Mouse (Mus musculus): ENCODE measurements around the gene Gm49339. TPM values are rescaled to one million over a fixed set of nuclear protein-coding genes. Genes with fewer than 3 reads are reported as not detected.

Gm49339 gene
- polyA plus RNA-seq, 1 experiment, result not detected

DNA sequence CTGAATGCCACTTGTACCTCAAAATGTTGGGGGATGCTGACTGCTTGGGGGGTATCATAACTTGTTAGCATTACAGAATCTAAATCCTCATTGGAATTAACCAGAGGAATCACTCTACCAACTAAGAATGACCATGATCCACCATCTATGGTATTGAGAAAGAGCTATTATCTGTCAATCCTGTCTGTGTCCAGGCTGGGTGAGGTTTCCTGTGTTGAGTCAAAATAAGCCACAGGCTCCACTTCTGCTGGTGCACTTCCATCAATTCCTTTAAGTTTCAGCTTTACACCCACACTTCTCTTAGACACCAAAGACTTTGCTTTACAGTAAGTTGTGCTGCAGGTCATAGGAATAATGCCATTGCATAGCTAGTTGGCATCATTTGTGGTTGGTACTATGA, 41.0 kb downstream of the Gm49339 start:
- Histone ChIP-seq H3K4me2 (ENCODE audit: low read depth) (no peak overlapping the region), H3K79me2 (ENCODE audit: control insufficient read depth, insufficient read depth) (no peaks in the 10 kb centered on the region), H3K36me3 (ENCODE audit: control insufficient read depth, insufficient read depth) (no peaks in the 10 kb centered on the region), H3K4me3 (no peak overlapping the region), H3K27me3 (ENCODE audit: control insufficient read depth, insufficient read depth, insufficient read length) (no peaks in the 10 kb centered on the region), H3ac (ENCODE audit: control insufficient read depth, insufficient read length) (no peak overlapping the region)
- TF ChIP-seq MAX (IDR thresholded peaks at IDR 0.05; ENCODE audit: low read depth) (no peak), CEBPB (IDR thresholded peaks at IDR 0.05; ENCODE audit: insufficient read depth, poor library complexity, severe bottlenecking) (no peak), MYOD1 (IDR thresholded peaks at IDR 0.05; ENCODE audit: control insufficient read depth in 1 of 3, insufficient read length in 2 of 3, low read depth in 2 of 3) (no peak), POLR2A (IDR thresholded peaks at IDR 0.05; ENCODE audit: insufficient read length, low read depth) (no peak), TCF3 (IDR thresholded peaks at IDR 0.05; ENCODE audit: insufficient read length, low read depth) (no peak), REST (IDR thresholded peaks at IDR 0.05; ENCODE audit: insufficient read depth, insufficient read length) (no peak), TCF12 (IDR thresholded peaks at IDR 0.05; ENCODE audit: insufficient read depth, poor library complexity, severe bottlenecking) (no peak)

DNA sequence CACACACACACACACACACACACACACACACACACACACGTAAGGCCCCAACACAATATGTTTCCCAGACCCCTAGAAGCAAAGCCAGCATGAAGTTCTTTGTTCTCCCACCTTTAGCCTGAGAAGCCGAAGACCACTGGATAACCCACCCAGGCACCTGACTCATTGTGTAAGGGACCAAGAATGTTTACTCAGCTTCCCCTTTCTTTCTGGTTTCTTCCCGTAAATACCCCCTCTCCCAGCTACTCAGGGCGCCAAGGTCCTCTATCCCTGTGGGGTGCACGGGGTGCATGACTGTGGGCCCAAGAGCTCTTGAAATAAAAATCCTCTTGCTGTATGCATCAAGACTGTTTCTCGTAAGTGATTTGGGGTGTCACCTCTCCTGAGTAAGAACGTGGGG, 45.7 kb downstream of the Gm49339 start:
- H3ac ChIP-seq (ENCODE audit: control insufficient read depth, insufficient read length), result no peak overlapping the region
- peak overlapping the region; percentile 37 for H3K4me2 ChIP-seq (ENCODE audit: low read depth)
- H3K27me3 ChIP-seq (ENCODE audit: control insufficient read depth, insufficient read depth, insufficient read length), result no peaks in the 10 kb centered on the region
- no peaks in the 10 kb centered on the region for H3K79me2 ChIP-seq (ENCODE audit: control insufficient read depth, insufficient read depth)
- no peak overlapping the region for H3K4me3 ChIP-seq
- TF ChIP-seq SRF (IDR thresholded peaks at IDR 0.05; ENCODE audit: control insufficient read depth, insufficient read length, low read depth) (no peak), REST (IDR thresholded peaks at IDR 0.05; ENCODE audit: insufficient read depth, insufficient read length) (no peak), E2F4 (IDR thresholded peaks at IDR 0.05; ENCODE audit: insufficient read depth) (no peak), CEBPB (IDR thresholded peaks at IDR 0.05; ENCODE audit: insufficient read depth, poor library complexity, severe bottlenecking) (no peak), TCF3 (IDR thresholded peaks at IDR 0.05; ENCODE audit: insufficient read length, low read depth) (no peak), POLR2A (IDR thresholded peaks at IDR 0.05; ENCODE audit: insufficient read length, low read depth) (no peak), MYOD1 (IDR thresholded peaks at IDR 0.05; ENCODE audit: control insufficient read depth in 1 of 3, insufficient read length in 2 of 3, low read depth in 2 of 3) (no peak), USF1 (IDR thresholded peaks at IDR 0.05; ENCODE audit: low read depth) (no peak)
- H3K36me3 ChIP-seq (ENCODE audit: control insufficient read depth, insufficient read depth), result no peaks in the 10 kb centered on the region

DNA sequence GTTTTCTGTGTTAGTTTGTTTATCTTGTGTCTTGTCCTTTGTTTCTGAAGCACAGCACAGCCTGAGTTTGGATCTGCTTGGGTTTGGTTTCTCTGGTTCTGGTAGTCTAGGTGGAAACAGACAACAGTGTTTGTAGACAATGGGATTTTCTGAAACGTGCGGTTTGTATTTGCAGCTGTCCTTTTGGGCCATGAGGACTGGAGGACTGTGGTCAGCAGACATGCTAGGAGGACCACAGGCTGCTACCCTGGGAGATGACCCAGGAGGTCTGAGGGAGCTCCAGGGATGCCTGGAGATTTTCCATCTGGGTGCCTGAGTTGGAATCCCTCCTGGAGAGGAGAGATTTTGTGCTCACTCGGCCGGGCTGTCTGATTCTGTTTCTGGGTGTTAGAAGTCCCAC, 46.2 kb downstream of the Gm49339 start:
- Histone ChIP-seq H3ac (ENCODE audit: control insufficient read depth, insufficient read length) (no peak overlapping the region), H3K4me3 (no peak overlapping the region), H3K27me3 (ENCODE audit: control insufficient read depth, insufficient read depth, insufficient read length) (no peaks in the 10 kb centered on the region), H3K79me2 (ENCODE audit: control insufficient read depth, insufficient read depth) (no peaks in the 10 kb centered on the region), H3K4me2 (ENCODE audit: low read depth) (peak overlapping the region; percentile 37), H3K36me3 (ENCODE audit: control insufficient read depth, insufficient read depth) (no peaks in the 10 kb centered on the region)
- TF ChIP-seq MYOD1 (IDR thresholded peaks at IDR 0.05; ENCODE audit: control insufficient read depth in 1 of 3, insufficient read length in 2 of 3, low read depth in 2 of 3) (peak in 2 of 3 experiments; percentile 33 to 40), MYOG (IDR thresholded peaks at IDR 0.05; ENCODE audit: control insufficient read depth in 1 of 3, insufficient read depth in 1 of 3, insufficient read length in 2 of 3, low read depth in 2 of 3) (peak in 1 of 3 experiments; percentile 51), SRF (IDR thresholded peaks at IDR 0.05; ENCODE audit: control insufficient read depth, insufficient read length, low read depth) (no peak)

DNA sequence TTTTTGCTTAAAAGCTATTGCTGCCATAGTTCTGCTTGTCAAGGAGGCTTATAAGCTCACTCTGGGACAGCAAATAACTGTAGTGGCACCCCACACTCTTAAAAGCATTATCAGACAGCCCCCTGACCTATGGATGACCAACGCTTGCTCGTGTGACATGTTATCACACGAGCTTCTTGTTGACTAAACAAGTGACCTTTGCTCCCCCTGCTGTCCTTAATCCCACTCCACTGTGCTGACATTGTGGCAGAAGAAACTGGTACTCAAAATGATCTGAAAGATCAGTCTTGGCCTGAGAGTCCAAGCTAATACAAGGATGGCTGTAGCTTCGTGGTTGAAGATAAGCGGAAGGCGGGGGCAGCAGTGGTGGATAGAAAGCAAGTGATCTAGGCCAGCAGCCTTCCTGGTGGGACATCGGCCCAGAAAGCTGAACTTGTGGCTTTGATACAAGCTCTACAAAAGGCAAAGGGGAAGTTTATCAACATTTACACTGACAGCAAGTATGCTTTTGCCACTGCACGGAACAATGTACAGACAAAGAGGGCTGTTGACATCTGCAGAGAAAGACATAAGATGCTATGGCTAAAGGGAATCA, 48.5 kb downstream of the Gm49339 start:
- Histone ChIP-seq H3K79me2 (ENCODE audit: control insufficient read depth, insufficient read depth) (no peaks in the 10 kb centered on the region), H3K27me3 (ENCODE audit: control insufficient read depth, insufficient read depth, insufficient read length) (no peaks in the 10 kb centered on the region), H3K36me3 (ENCODE audit: control insufficient read depth, insufficient read depth) (no peaks in the 10 kb centered on the region), H3K4me2 (ENCODE audit: low read depth) (peak overlapping the region; percentile 58), H3ac (ENCODE audit: control insufficient read depth, insufficient read length) (no peak overlapping the region), H3K4me3 (no peak overlapping the region)
- no peak for TF ChIP-seq MAX (IDR thresholded peaks at IDR 0.05; ENCODE audit: low read depth)
- no peak for TF ChIP-seq USF1 (IDR thresholded peaks at IDR 0.05; ENCODE audit: low read depth)
- no peak for TF ChIP-seq MYOD1 (IDR thresholded peaks at IDR 0.05; ENCODE audit: control insufficient read depth in 1 of 3, insufficient read length in 2 of 3, low read depth in 2 of 3)
- no peak for TF ChIP-seq TCF12 (IDR thresholded peaks at IDR 0.05; ENCODE audit: insufficient read depth, poor library complexity, severe bottlenecking)
- no peak for TF ChIP-seq MYOG (IDR thresholded peaks at IDR 0.05; ENCODE audit: control insufficient read depth in 1 of 3, insufficient read depth in 1 of 3, insufficient read length in 2 of 3, low read depth in 2 of 3)
- TF ChIP-seq TCF3 (IDR thresholded peaks at IDR 0.05; ENCODE audit: insufficient read length, low read depth), result no peak
- no peak for TF ChIP-seq POLR2A (IDR thresholded peaks at IDR 0.05; ENCODE audit: insufficient read length, low read depth)
- no peak for TF ChIP-seq E2F4 (IDR thresholded peaks at IDR 0.05; ENCODE audit: insufficient read depth)
- TF ChIP-seq POLR2AphosphoS2 (IDR thresholded peaks at IDR 0.05; ENCODE audit: insufficient read length, low read depth), result no peak
- TF ChIP-seq SRF (IDR thresholded peaks at IDR 0.05; ENCODE audit: control insufficient read depth, insufficient read length, low read depth), result no peak
- TF ChIP-seq REST (IDR thresholded peaks at IDR 0.05; ENCODE audit: insufficient read depth, insufficient read length), result no peak

DNA sequence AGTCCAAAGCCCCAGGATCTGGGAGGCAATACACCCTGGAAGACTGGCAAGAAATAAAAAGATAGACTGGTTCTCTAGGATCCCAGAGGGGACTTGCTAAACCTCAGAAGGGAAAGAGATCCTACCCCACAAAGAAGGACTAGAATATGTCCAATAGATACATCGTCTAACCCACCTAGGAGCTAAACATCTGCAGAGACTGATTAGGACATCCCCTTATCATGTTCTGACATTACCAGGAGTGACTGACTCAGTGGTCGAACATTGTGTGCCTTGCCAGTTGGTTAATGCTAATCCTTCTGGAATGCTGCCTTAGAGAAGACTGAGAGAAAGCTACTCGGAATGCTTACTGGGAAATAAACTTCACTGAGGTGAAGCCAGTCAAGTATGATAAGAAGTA, 49.1 kb downstream of the Gm49339 start:
- no peak overlapping the region for H3K4me2 ChIP-seq (ENCODE audit: low read depth)
- no peaks in the 10 kb centered on the region for H3K79me2 ChIP-seq (ENCODE audit: control insufficient read depth, insufficient read depth)
- H3K36me3 ChIP-seq (ENCODE audit: control insufficient read depth, insufficient read depth), result no peaks in the 10 kb centered on the region
- TF ChIP-seq MYOG (IDR thresholded peaks at IDR 0.05; ENCODE audit: control insufficient read depth in 1 of 3, insufficient read depth in 1 of 3, insufficient read length in 2 of 3, low read depth in 2 of 3) (no peak), REST (IDR thresholded peaks at IDR 0.05; ENCODE audit: insufficient read depth, insufficient read length) (no peak), USF1 (IDR thresholded peaks at IDR 0.05; ENCODE audit: low read depth) (no peak), CEBPB (IDR thresholded peaks at IDR 0.05; ENCODE audit: insufficient read depth, poor library complexity, severe bottlenecking) (no peak), POLR2AphosphoS2 (IDR thresholded peaks at IDR 0.05; ENCODE audit: insufficient read length, low read depth) (no peak), TCF3 (IDR thresholded peaks at IDR 0.05; ENCODE audit: insufficient read length, low read depth) (no peak), SRF (IDR thresholded peaks at IDR 0.05; ENCODE audit: control insufficient read depth, insufficient read length, low read depth) (no peak), MYOD1 (IDR thresholded peaks at IDR 0.05; ENCODE audit: control insufficient read depth in 1 of 3, insufficient read length in 2 of 3, low read depth in 2 of 3) (no peak), MAX (IDR thresholded peaks at IDR 0.05; ENCODE audit: low read depth) (no peak), TCF12 (IDR thresholded peaks at IDR 0.05; ENCODE audit: insufficient read depth, poor library complexity, severe bottlenecking) (no peak), POLR2A (IDR thresholded peaks at IDR 0.05; ENCODE audit: insufficient read length, low read depth) (no peak)
- H3K27me3 ChIP-seq (ENCODE audit: control insufficient read depth, insufficient read depth, insufficient read length), result no peaks in the 10 kb centered on the region
- no peak overlapping the region for H3ac ChIP-seq (ENCODE audit: control insufficient read depth, insufficient read length)
- H3K4me3 ChIP-seq, result no peak overlapping the region

All from myocyte (in vitro differentiated cells).